Mouse (Mus musculus) bone marrow, adult 2 months (tissue): ENCODE measurements around the gene Srsf4. TPM values are rescaled to one million over a fixed set of nuclear protein-coding genes. Genes with fewer than 3 reads are reported as not detected.

ENCODE experiments used
- H3K27ac ChIP-seq: fragments of 200-500 bp; 2 replicates; pipeline ENCODE4 v1.5.1; 2012; ENCODE audit warnings: low read depth, mild to moderate bottlenecking, control low read depth, inconsistent platforms, low read length; ENCODE audit not compliant: control insufficient read depth, poor library complexity, insufficient read depth
- H3K4me1 ChIP-seq: fragments of 200-500 bp; 2 replicates; pipeline ENCODE4 v1.6.1; 2011; ENCODE audit warnings: low read length; ENCODE audit not compliant: control insufficient read depth, insufficient read depth
- H3K4me3 ChIP-seq: fragments of 200-500 bp; replicated peaks from 2 replicates; pipeline ENCODE3; 2011; ENCODE audit warnings: mild to moderate bottlenecking, low read depth, low read length, control low read depth; ENCODE audit not compliant: control insufficient read depth
- CTCF ChIP-seq: fragments of 200-500 bp; IDR thresholded peaks from 2 replicates; pipeline ENCODE4 v1.5.1; 2011; ENCODE audit warnings: low read length, control low read depth; ENCODE audit not compliant: control insufficient read depth, insufficient read depth
- POLR2A ChIP-seq: fragments of 200-500 bp; IDR thresholded peaks from 2 replicates; pipeline ENCODE4 v1.6.1; 2011; ENCODE audit warnings: low read depth, mild to moderate bottlenecking, control low read depth, low read length, borderline replicate concordance; ENCODE audit not compliant: control insufficient read depth
- WGBS: fragments of 180-500 bp; shearing (Covaris S2); methylation state at CpG from one replicate; pipeline ENCODE4 v1.1.7; 2018; 5-methylcytosine and 5-hydroxymethylcytosine counted together
- polyA plus RNA-seq: library from polyadenylated mRNA; stranded (reverse); fragments of >200 nt; gene quantifications from 2 replicates; pipeline ENCODE4 v1.2.4, GENCODE M21; 2011; ENCODE audit warnings: low replicate concordance; ENCODE audit not compliant: missing spikeins, insufficient read depth, insufficient read length

Srsf4 gene
- polyA plus RNA-seq, 1 experiment: 72.5 TPM

DNA sequence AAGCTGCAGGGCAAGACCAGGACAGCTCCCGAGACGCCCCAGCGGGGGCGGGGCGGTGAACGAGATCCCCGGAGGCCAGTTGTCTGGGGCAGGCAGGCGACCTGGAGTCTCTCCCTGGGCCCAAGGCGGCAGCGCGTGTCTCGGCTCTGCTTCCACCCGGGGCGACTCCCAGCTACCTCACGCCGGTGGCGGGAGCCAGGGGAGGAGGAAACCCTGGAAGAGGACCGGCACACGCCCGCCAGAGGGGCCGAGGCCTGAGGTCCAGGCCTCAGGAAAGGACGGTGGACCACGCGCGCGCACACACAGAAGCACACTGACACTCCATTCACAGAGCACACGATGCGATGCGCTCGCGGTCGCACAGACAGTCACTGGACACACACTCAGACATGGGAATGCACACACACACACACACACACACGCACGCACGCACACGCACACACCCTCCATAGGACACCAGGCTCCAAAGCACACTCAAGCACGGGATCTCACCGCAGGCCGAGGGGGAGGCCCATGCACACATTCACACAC is 37.0 kb upstream of the Srsf4 start:
- no peak for TF ChIP-seq POLR2A
- TF ChIP-seq CTCF: no peak
- 1% methylated on average over 39 of the region's 39 CpGs for WGBS
- Histone ChIP-seq H3K4me1 (peaks cover 6% of the 10 kb centered on the region), H3K4me3 (peak overlapping the region; percentile 39), H3K27ac (no peak overlapping the region)

DNA sequence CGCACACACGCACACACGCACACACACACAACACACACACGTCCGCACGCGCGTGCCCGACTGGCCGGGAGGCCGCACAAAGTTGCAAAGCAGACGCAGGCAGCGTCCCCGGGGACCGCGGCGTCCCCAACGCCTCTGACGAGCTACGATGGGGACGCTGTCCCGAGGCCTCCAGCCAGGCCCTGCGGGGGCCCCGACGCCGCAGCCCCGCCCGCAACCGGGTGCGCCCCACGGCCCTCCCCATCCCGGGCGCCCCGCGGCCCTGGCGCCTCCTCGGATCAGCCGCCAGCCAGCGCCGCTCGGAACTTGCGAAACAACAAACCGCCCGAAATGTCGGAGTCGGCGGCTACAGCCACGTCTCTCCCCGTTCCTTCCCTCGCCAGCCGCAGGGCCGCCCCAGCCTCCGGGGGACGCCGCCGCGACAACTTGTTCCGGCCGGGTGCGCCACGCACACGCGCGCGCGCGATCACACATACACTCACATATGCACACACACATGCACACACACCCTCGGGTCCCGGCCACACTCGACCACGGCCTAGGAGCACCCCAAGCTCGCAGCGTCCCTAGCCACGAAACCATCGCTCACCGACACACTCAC is 36.4 kb upstream of the Srsf4 start:
- no peak overlapping the region for H3K27ac ChIP-seq
- TF ChIP-seq CTCF (no peak), POLR2A (no peak; the same call in 1 of the 2 replicates)
- H3K4me3 ChIP-seq: peak overlapping the region; percentile 66
- H3K4me1 ChIP-seq: peaks cover 6% of the 10 kb centered on the region
- WGBS: under 1% methylated on average over 75 of the region's 76 CpGs

DNA sequence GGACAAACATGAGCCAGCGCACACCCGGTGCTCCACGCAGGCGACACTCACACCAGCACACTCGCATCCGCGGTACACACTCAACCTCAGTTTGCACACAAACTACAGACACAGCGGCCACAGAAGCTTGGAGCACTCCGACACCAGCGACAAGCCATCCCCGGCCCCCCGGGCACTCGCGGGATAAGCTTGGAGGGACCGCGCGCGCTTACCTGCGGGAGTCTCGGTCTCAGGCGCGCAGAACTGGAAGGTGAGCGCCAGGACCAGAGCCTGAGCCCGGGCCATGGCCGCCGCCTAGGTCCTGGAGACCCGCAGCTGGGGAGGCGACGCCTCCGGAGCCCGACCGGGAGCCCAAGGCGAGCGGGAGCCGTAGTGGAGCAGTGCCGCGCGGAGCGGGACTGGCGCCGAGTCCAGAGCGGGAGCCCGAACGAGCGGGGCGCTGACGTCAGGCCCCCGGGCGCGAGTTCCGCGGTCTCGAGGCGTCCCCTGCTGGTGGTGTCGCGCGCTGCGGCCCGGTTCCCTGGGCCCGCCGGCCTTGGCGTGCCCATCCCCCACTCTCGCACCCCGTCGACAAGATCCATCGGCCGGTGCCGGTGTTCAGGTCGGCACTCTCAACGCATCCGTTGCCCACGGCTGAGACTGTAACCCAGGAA is 35.4 kb upstream of the Srsf4 start, which contains the start of gene Ptpru:
TSS of gene Ptpru (minus strand) at position 417 of the 653 bp plus-strand sequence.
- Histone ChIP-seq H3K4me3 (peak within 1 kb of the TSS; percentile 66), H3K27ac (no peak within 1 kb of the TSS; the same call in 1 of the 2 replicates), H3K4me1 (peaks cover 6% of the 10 kb centered on the region)
- under 1% methylated on average over 72 of the region's 72 CpGs for WGBS
- peak; percentile 82 for TF ChIP-seq CTCF
- TF ChIP-seq POLR2A: no peak

DNA sequence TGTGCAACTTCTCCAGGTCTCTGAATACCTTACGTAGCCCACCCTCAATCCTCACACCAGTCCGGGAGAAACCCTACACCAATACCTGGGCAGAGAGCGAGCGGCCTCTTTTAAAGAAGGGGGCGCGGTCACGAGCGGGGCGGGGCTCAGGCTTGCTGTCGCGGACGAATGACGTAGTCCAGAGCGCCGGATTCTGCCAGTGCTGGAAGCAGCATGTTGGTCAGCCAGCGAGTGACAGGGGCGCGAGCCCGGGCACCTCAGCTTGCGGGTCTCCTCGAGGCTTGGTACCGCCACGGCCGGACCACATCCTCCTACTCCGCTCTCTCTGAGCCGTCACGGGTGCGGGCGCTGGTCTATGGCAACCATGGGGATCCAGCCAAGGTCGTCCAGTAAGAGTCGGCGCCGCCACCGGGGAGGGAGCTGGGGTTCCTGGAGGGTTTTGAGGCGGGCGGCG is 30.1 kb upstream of the Srsf4 start, which contains the start of gene Mecr:
TSS of gene Mecr (plus strand) at position 181 of the 454 bp plus-strand sequence.
- under 1% methylated on average over 37 of the region's 37 CpGs for WGBS
- peak within 1 kb of the TSS; percentile 99 for H3K4me3 ChIP-seq
- peak within 1 kb of the TSS; percentile 14; the same call in 1 of the 2 replicates for H3K27ac ChIP-seq
- peak; percentile 59; the same call in 1 of the 2 replicates for TF ChIP-seq POLR2A
- no peak for TF ChIP-seq CTCF
- peaks cover under 1% of the 10 kb centered on the region for H3K4me1 ChIP-seq

DNA sequence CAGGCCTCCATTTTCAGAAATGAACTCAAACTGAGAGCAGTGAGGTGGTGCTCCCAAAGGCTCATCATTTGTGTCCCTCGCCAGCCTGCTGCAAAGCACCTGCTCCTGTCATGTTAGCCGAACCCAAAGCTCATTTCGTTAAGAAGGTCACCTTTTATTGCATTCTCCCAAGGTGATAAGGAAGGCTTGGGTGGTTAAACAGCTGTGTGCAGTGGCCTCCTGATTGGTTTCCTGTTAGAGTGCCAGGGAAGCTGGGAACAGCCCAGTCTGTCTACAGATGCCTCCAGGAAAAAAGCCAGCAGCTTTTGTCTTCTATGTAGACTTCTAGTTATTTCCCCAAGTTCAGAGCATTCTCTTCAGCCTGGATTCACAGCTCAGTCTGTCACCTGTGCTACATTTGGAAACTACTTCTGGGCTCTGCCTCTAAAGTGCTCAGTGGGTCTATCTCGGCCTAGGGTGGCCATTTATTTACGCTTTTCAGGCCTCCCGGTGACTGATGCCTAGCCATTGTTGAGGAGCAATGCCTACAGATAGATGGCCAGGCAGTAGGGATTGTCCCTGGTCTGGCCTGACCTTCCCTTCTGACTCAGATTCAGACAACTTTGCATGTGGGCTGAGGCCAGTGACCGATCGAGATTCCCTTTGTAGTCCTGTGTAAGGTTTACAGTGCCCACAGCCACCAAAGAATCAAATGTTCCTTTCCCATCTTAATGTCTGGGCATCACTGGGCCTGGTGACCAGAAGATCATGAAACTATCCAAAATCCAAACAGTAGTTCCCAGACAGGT is 27.2 kb upstream of the Srsf4 start:
- H3K4me1 ChIP-seq: no peaks in the 10 kb centered on the region; the same call in 1 of the 2 replicates
- TF ChIP-seq CTCF: no peak
- TF ChIP-seq POLR2A: no peak
- 77% methylated on average over 8 of the region's 8 CpGs for WGBS
- H3K4me3 ChIP-seq: no peak overlapping the region
- no peak overlapping the region for H3K27ac ChIP-seq

DNA sequence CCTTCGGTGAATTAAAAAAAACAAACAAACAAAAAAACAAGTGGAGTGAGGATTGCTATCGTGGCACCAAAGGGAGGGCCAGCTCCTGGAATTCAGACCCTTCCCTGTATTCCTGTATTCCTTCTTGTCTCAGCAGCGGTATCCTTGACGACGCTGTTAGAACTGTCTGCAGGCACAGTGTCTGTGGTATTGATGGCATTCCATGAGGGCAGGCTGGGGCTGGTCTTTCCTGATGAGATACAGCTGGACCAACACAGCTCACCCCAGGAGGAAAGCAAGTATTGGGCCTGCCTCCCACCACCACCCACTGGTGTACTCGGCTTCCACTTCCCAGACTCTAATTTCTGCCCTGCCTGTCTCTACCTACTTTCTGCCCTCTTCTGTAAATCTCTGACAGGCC is 25.3 kb upstream of the Srsf4 start:
- H3K4me3 ChIP-seq: no peak overlapping the region
- WGBS: 77% methylated on average over 6 of the region's 6 CpGs
- no peak overlapping the region for H3K27ac ChIP-seq
- H3K4me1 ChIP-seq: no peaks in the 10 kb centered on the region; the same call in 1 of the 2 replicates
- no peak for TF ChIP-seq POLR2A
- TF ChIP-seq CTCF: no peak

DNA sequence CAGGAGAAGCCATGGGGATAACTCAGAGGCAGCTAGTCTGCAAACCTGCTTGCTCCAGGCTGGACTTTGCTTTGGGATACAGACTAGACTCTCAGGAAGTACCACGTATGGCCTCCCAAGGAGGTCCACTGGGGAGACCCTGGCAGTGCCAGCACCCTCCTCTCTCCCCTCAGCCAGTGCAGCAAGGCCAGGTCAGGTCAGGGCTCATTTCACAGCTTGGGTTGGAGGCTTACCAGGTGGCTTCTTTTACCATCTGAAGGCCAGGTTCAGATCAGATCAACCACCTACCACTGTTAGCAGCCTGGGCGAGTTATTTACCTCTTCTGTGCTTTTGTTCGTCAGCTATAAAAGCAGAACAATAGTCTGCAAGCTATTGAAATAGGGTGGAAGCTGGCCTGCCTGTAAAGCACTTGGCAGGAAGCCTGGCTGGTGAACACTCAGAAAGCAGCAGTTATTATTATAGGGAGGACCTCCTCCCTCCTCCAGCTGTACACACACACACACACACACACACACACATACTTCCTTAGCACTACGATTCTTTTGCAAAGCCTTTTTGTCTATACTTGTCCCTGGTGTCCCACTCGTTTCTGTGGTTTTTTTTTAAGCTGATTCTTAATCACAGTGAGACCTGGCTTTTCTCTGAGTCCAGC is 23.3 kb upstream of the Srsf4 start:
- no peak overlapping the region for H3K27ac ChIP-seq
- TF ChIP-seq CTCF (no peak), POLR2A (no peak)
- WGBS: 15% methylated on average over 5 of the region's 5 CpGs
- H3K4me3 ChIP-seq: no peak overlapping the region
- no peaks in the 10 kb centered on the region; the same call in 1 of the 2 replicates for H3K4me1 ChIP-seq

DNA sequence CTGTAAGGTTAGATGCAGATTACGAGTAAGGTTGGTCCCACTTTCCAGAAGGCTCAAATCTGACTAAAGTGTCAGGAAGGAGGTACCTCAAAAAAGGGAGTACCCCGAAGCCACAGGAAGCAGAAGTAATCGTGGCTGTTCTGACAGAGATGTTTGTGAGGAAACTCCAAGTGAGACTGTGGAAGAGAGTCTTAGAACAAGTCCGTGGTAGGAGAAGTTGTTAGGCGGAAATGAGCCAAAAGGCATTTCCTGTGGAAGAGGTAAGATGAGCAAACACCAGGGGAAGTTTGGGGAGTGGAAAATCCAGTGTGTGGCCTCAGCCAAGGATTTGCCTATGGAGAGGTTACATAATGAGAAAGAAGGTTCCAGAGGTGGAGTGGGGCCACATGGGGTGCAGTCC is 18.5 kb upstream of the Srsf4 start:
- Histone ChIP-seq H3K4me1 (no peaks in the 10 kb centered on the region; the same call in 1 of the 2 replicates), H3K4me3 (no peak overlapping the region), H3K27ac (no peak overlapping the region)
- 16% methylated on average over 5 of the region's 5 CpGs for WGBS
- no peak for TF ChIP-seq CTCF
- TF ChIP-seq POLR2A: no peak
